Mouse (Mus musculus) CH12.LX (cell line): ENCODE results near the gene Zfp42. TPM values are rescaled to one million over a fixed set of nuclear protein-coding genes. Genes with fewer than 3 reads are reported as not detected.
"Not testable (repeated sequence)": the region's sequence is repeated elsewhere in the genome, so short reads cannot be mapped to it uniquely, and the experiment has no call there.

Source experiments
- DNase-seq: peaks from one replicate; pipeline ENCODE4 v3.0.0-alpha.2; 2013; ENCODE audit errors: extremely low read depth
- H3K27ac ChIP-seq: 2 replicates; pipeline ENCODE4 v1.5.1; 2012; ENCODE audit warnings: low read depth, mild to moderate bottlenecking, control low read depth, moderate library complexity; ENCODE audit not compliant: insufficient read depth
- H3K27me3 ChIP-seq: replicated peaks from 2 replicates; pipeline ENCODE3; 2012; ENCODE audit warnings: inconsistent platforms
- H3K36me3 ChIP-seq, 2 experiments: replicated peaks in 1 of 2; 2 replicates each; pipeline versions ENCODE3 to v1.6.1; 2012; ENCODE audit warnings: inconsistent platforms in 1 of 2, low read length in 1 of 2, mild to moderate bottlenecking in 1 of 2, mixed read lengths in 1 of 2, moderate library complexity in 1 of 2; ENCODE audit not compliant: control insufficient read depth in 1 of 2, insufficient read depth in 1 of 2
- H3K4me1 ChIP-seq, 2 experiments: 2 replicates each; pipeline ENCODE4 v1.6.1; 2012; ENCODE audit warnings: inconsistent platforms in 1 of 2, moderate library complexity in 1 of 2; ENCODE audit not compliant: insufficient read depth in 2 of 2, control insufficient read depth in 1 of 2
- H3K4me2 ChIP-seq: 2 replicates; pipeline ENCODE4 v1.6.1; 2012; ENCODE audit warnings: low read depth, mild to moderate bottlenecking, control low read depth; ENCODE audit not compliant: poor library complexity, insufficient read depth, severe bottlenecking
- H3K4me3 ChIP-seq, 3 experiments: fragments of 150-350 bp in 1 of 3; sonication (generic) in 1 of 3; replicated peaks in 1 of 3; 2 replicates each; pipeline versions ENCODE3 to v1.5.1; 2011 to 2012; ENCODE audit warnings: low read depth in 2 of 3, low read length in 2 of 3, mild to moderate bottlenecking in 2 of 3, moderate library complexity in 2 of 3, control low read depth in 1 of 3, improper control_type of control experiment in 1 of 3, inconsistent platforms in 1 of 3, mixed read lengths in 1 of 3; ENCODE audit not compliant: poor library complexity in 1 of 3
- H3K79me2 ChIP-seq: replicated peaks from 2 replicates; pipeline ENCODE4 v1.6.1; 2012; ENCODE audit warnings: mild to moderate bottlenecking, moderate library complexity; ENCODE audit not compliant: control insufficient read depth, poor library complexity, insufficient read depth, severe bottlenecking; ENCODE audit errors: extremely low read depth
- H3K9ac ChIP-seq: 2 replicates; pipeline ENCODE4 v1.6.1; 2012; ENCODE audit warnings: low read depth, mild to moderate bottlenecking, control low read depth, moderate library complexity; ENCODE audit not compliant: insufficient read depth
- H3K9me3 ChIP-seq: replicated peaks from 2 replicates; pipeline ENCODE3; 2012; ENCODE audit warnings: low read length, inconsistent platforms, mixed read lengths
- CHD1 ChIP-seq: IDR thresholded peaks from 2 replicates; pipeline ENCODE4 v1.6.1; 2012; ENCODE audit warnings: low read depth, low read length, improper control_type of control experiment, inconsistent platforms
- CTCF ChIP-seq, 2 experiments: IDR thresholded peaks in 1 of 2; conservative IDR thresholded peaks in 1 of 2; 2 replicates each; pipeline ENCODE4 v1.5.1; 2011 to 2012; ENCODE audit warnings: low read depth in 2 of 2, low read length in 2 of 2, improper control_type of control experiment in 1 of 2, inconsistent platforms in 1 of 2, mild to moderate bottlenecking in 1 of 2, moderate library complexity in 1 of 2
- E2F4 ChIP-seq: IDR thresholded peaks from 2 replicates; pipeline ENCODE4 v1.6.1; 2011; ENCODE audit warnings: low read depth, low read length, improper control_type of control experiment; ENCODE audit not compliant: insufficient replicate concordance
- ELF1 ChIP-seq: IDR thresholded peaks from 2 replicates; pipeline ENCODE4 v1.6.1; 2014; ENCODE audit warnings: low read depth, mild to moderate bottlenecking, inconsistent platforms, low read length, improper control_type of control experiment
- GABPA ChIP-seq: IDR thresholded peaks from 2 replicates; pipeline ENCODE4 v1.6.1; 2012; ENCODE audit warnings: low read depth, low read length, improper control_type of control experiment, inconsistent platforms; ENCODE audit not compliant: insufficient replicate concordance
- IRF4 ChIP-seq: IDR thresholded peaks from 2 replicates; pipeline ENCODE4 v1.6.1; 2014; ENCODE audit warnings: low read depth, mild to moderate bottlenecking, inconsistent platforms, low read length, improper control_type of control experiment
- JUND ChIP-seq: conservative IDR thresholded peaks from 2 replicates; pipeline ENCODE4 v1.6.1; 2011; ENCODE audit warnings: low read depth, low read length, improper control_type of control experiment
- MAZ ChIP-seq: IDR thresholded peaks from 2 replicates; pipeline ENCODE4 v1.6.1; 2012; ENCODE audit warnings: low read depth, mild to moderate bottlenecking, inconsistent platforms, low read length, improper control_type of control experiment, moderate library complexity
- MEF2A ChIP-seq: IDR thresholded peaks from 2 replicates; pipeline ENCODE4 v1.6.1; 2014; ENCODE audit warnings: low read depth, mild to moderate bottlenecking, inconsistent platforms, low read length, improper control_type of control experiment, borderline replicate concordance
- MYC ChIP-seq: IDR thresholded peaks from 2 replicates; pipeline ENCODE4 v1.6.1; 2011; ENCODE audit warnings: low read depth, mild to moderate bottlenecking, improper control_type of control experiment, low read length
- NELFE ChIP-seq: IDR thresholded peaks from 2 replicates; pipeline ENCODE4 v1.6.1; 2011; ENCODE audit warnings: low read depth, low read length, improper control_type of control experiment
- NRF1 ChIP-seq: IDR thresholded peaks from 2 replicates; pipeline ENCODE4 v1.6.1; 2014; ENCODE audit warnings: low read depth, mild to moderate bottlenecking, inconsistent platforms, low read length, improper control_type of control experiment, moderate library complexity
- PAX5 ChIP-seq: IDR thresholded peaks from 2 replicates; pipeline ENCODE4 v1.6.1; 2012; ENCODE audit warnings: low read length, inconsistent platforms, mixed read lengths
- POLR2AphosphoS2 ChIP-seq: IDR thresholded peaks from 2 replicates; pipeline ENCODE4 v1.6.1; 2011; ENCODE audit warnings: low read depth, low read length, improper control_type of control experiment
- RAD21 ChIP-seq: IDR thresholded peaks from 2 replicates; pipeline ENCODE4 v1.6.1; 2011; ENCODE audit warnings: low read depth, mild to moderate bottlenecking, low read length, improper control_type of control experiment, moderate library complexity
- RCOR1 ChIP-seq: conservative IDR thresholded peaks from 2 replicates; pipeline ENCODE4 v1.6.1; 2012; ENCODE audit warnings: low read depth, mild to moderate bottlenecking, inconsistent platforms, low read length, improper control_type of control experiment
- TBP ChIP-seq: conservative IDR thresholded peaks from 2 replicates; pipeline ENCODE4 v1.6.1; 2011; ENCODE audit warnings: low read depth, low read length, improper control_type of control experiment
- USF1 ChIP-seq: IDR thresholded peaks from 2 replicates; pipeline ENCODE4 v1.6.1; 2014; ENCODE audit warnings: low read depth, mild to moderate bottlenecking, inconsistent platforms, low read length, improper control_type of control experiment
- USF2 ChIP-seq: conservative IDR thresholded peaks from 2 replicates; pipeline ENCODE4 v1.6.1; 2011; ENCODE audit warnings: low read depth, low read length, improper control_type of control experiment
- ZC3H11A ChIP-seq: IDR thresholded peaks from 2 replicates; pipeline ENCODE4 v1.6.1; 2012; ENCODE audit warnings: low read depth, mild to moderate bottlenecking, inconsistent platforms, low read length, improper control_type of control experiment
- dilution Hi-C: fragments of 300-500 bp; cut with MboI; formaldehyde crosslinking; loops from 2 replicates; pipeline ENCODE4 v1.14.3; 2020; ENCODE audit warnings: low sequenced_read_pairs; ENCODE audit not compliant: extremely low pct_unique_long_range_greater_than_20kb, extremely low pct_ligation_motif_present
- in situ Hi-C: fragments of 300-500 bp; cut with MboI; formaldehyde crosslinking; loops from 3 replicates; pipeline ENCODE4 v1.14.3; 2019; ENCODE audit warnings: low sequenced_read_pairs, low pct_ligation_motif_present, low pct_unique_long_range_greater_than_20kb, mixed read lengths
- polyA plus RNA-seq: library from polyadenylated mRNA; unstranded; fragments of >175 nt; gene quantifications from 2 replicates; pipeline ENCODE4 v1.2.1, GENCODE M21; 2012; ENCODE audit warnings: low read depth; ENCODE audit not compliant: insufficient read length
- total RNA-seq, 2 experiments: library from RNA; depleted of rRNA; stranded (reverse); fragments of 300-350 nt in 1 of 2; fragments of >200 nt in 1 of 2; gene quantifications; 2 replicates each; pipeline ENCODE4 v1.2.3; 2012 to 2014

Zfp42 gene
- not detected in 2 replicates for total RNA-seq (2012; rRNA removed)
- total RNA-seq (2014; rRNA removed): not detected in 2 replicates
- not detected in 2 replicates for polyA plus RNA-seq

DNA sequence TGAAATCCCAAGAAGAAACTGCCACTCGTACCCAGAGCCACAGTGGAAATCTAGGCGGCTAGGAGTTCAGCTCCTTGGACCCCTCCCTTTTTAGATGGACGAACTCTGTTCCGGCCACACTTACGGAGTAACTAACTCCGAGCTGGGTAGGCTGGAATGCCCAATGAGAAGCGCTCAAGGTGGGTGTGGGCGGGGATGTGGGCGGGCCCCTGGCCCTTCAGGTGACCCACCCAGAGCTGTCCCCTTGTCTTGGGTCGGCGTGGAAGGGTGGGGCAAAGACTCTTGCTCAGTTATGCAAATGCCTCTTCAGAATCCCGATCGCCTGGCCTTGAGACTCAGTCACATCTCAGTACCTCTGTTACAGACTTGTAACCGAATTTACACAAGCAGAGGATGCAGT is at the start of gene Zfp42:
TSS of gene Zfp42 (minus strand) at position 85 of the 400 bp plus-strand sequence.
- Histone ChIP-seq H3K9me3 (peaks cover 55% of the 10 kb centered on the region), H3K79me2 (no peaks in the 10 kb centered on the region), H3K4me1 (no peaks in the 10 kb centered on the region), H3K36me3 (no peaks in the 10 kb centered on the region), H3K9ac (no peak within 1 kb of the TSS), H3K27me3 (no peaks in the 10 kb centered on the region), H3K4me2 (no peak within 1 kb of the TSS), H3K27ac (no peak within 1 kb of the TSS), H3K4me3 (no peak within 1 kb of the TSS)
- TF ChIP-seq TBP: no peak
- TF ChIP-seq GABPA: no peak
- TF ChIP-seq E2F4: no peak
- TF ChIP-seq USF1: no peak
- TF ChIP-seq NRF1: no peak
- no peak for TF ChIP-seq POLR2AphosphoS2
- TF ChIP-seq MAZ: no peak
- TF ChIP-seq RCOR1: no peak
- TF ChIP-seq NELFE: no peak
- TF ChIP-seq CTCF (conservative IDR thresholded peaks at IDR 0.05 in 1 of 2, IDR thresholded peaks at IDR 0.05 in 1 of 2; ENCODE audit: low read depth in 2 of 2, low read length in 2 of 2): no peak
- no peak for TF ChIP-seq ELF1
- TF ChIP-seq MEF2A: no peak
- no peak for TF ChIP-seq IRF4
- no peak for TF ChIP-seq PAX5
- no peak for TF ChIP-seq USF2
- no peak for TF ChIP-seq CHD1
- TF ChIP-seq ZC3H11A: no peak
- no peak for TF ChIP-seq MYC
- TF ChIP-seq JUND: no peak
- DNase-seq: no peak
- dilution Hi-C loops (no loop called here), in situ Hi-C loops (no loop called here)

GRCm38 (mm10) chr8:43356069-43356770 is 49.4 kb upstream of the Zfp42 start:
- dilution Hi-C loops: no loop called here

DNA sequence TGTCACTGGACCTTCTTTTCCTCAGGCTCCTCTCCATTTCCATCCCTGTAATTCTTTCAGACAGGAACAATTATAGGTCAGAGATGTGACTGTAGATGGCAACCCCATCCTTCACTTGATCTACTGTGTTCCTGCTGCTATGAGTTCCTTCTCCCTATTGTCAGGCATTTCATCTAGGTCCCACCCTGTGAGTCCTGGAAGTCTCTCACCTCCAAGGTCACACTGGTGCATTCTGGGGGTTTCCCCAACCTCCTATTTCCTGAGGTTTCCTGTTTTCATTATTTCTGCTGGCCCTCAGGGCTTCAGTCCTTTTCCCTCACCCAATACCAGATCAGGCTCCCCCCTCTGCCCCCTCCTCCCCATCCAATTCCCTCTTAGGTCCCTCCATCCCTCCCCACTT is 45.5 kb upstream of the Zfp42 start:
- H3K4me3 ChIP-seq, H3K36me3 ChIP-seq, in situ Hi-C loops, H3K79me2 ChIP-seq, H3K27ac ChIP-seq, H3K9ac ChIP-seq, DNase-seq, dilution Hi-C loops, H3K4me1 ChIP-seq, H3K27me3 ChIP-seq, H3K4me2 ChIP-seq: not testable (repeated sequence)
- H3K9me3 ChIP-seq: peaks cover 39% of the 10 kb centered on the region

More at GRCm38 (mm10) chr8:43356069-43356770, 49.4 kb upstream of the Zfp42 start:
- Histone ChIP-seq H3K9ac (no peak overlapping the region), H3K27ac (no peak overlapping the region), H3K4me1 (no peaks in the 10 kb centered on the region), H3K79me2 (no peaks in the 10 kb centered on the region), H3K4me2 (no peak overlapping the region), H3K9me3 (peaks cover 32% of the 10 kb centered on the region), H3K36me3 (no peaks in the 10 kb centered on the region), H3K27me3 (no peaks in the 10 kb centered on the region), H3K4me3 (no peak overlapping the region)
- TF ChIP-seq RAD21 (no peak), ZC3H11A (no peak), JUND (no peak)
- in situ Hi-C loops: no loop called here
- no peak for DNase-seq
